Comparison of ENCODE assay signal across 11 mouse cellular contexts in genomic region chr14:98154832-98155422, GRCm38 (mm10). TPM values are rescaled to one million over a fixed set of nuclear protein-coding genes. Genes with fewer than 3 reads are reported as not detected.
DNase-seq lines count a peak whose midpoint lies in the region; ATAC-seq and TF ChIP-seq lines count a peak whose summit lies in the region.
"Had no signal": no experiment of that assay in that cellular context is flagged by ENCODE, and none has a peak within 500 bp of the region (broad histone marks: within the 10 kb centered on the region; RNA-seq: fewer than 3 reads in every experiment).

No protein-coding gene starts in this region.

- no peak overlapping the region for H3K4me3 ChIP-seq in forebrain, embryonic 11.5 days (ENCODE audit: low read depth, low read length)
- no peak overlapping the region for H3K4me3 ChIP-seq in forebrain, embryonic 10.5 days
- H3K4me3 ChIP-seq in forebrain, embryonic 15.5 days = no peak overlapping the region
- no peak overlapping the region for H3K4me3 ChIP-seq in neural tube, embryonic 12.5 days
- H3K4me3 ChIP-seq in stomach, postnatal 0 days (ENCODE audit: low read depth, low read length) = no peak overlapping the region
- H3K4me3 ChIP-seq: limb, embryonic 12.5 days had no signal

- peaks cover 6% of the 10 kb centered on the region for H3K4me1 ChIP-seq in forebrain, embryonic 11.5 days (replicated peaks; ENCODE audit: control insufficient read depth, insufficient read depth, low read length)
- peaks cover 29% of the 10 kb centered on the region for H3K4me1 ChIP-seq in forebrain, embryonic 10.5 days
- H3K4me1 ChIP-seq in forebrain, embryonic 15.5 days = 0 out of 2 replicates have a peak, but pooled peaks cover 6% of the 10 kb centered on the region
- H3K4me1 ChIP-seq in neural tube, embryonic 12.5 days = peaks cover 10% of the 10 kb centered on the region
- no peaks in the 10 kb centered on the region for H3K4me1 ChIP-seq in stomach, postnatal 0 days (replicated peaks; ENCODE audit: control insufficient read depth, insufficient read depth)
- H3K4me1 ChIP-seq: limb, embryonic 12.5 days had no signal

- peak; percentile 63 for ATAC-seq in forebrain, embryonic 11.5 days (replicated peaks; ENCODE audit: low FRiP score)
- ATAC-seq in forebrain, embryonic 15.5 days (replicated peaks) = 0 out of 2 replicates have a peak, but pooled peaks have one; percentile 32
- peak; percentile 84 for ATAC-seq in neural tube, embryonic 12.5 days (ENCODE audit: low FRiP score, low read depth)
- no peak for ATAC-seq in stomach, postnatal 0 days (ENCODE audit: low FRiP score, low TSS enrichment)

- no peak overlapping the region for H3K4me2 ChIP-seq in forebrain, embryonic 11.5 days (ENCODE audit: low read depth, low read length, severe bottlenecking)
- H3K4me2 ChIP-seq in forebrain, embryonic 15.5 days (replicated peaks) = no peak overlapping the region
- H3K4me2 ChIP-seq in neural tube, embryonic 12.5 days (replicated peaks) = peak overlapping the region; percentile 36; the same call in 1 of the 2 replicates
- no peak overlapping the region for H3K4me2 ChIP-seq in stomach, postnatal 0 days (replicated peaks; ENCODE audit: low read depth)
- H3K4me2 ChIP-seq: limb, embryonic 12.5 days had no signal

- no peak overlapping the region for H3K9ac ChIP-seq in forebrain, embryonic 11.5 days (ENCODE audit: low read length)
- no peak overlapping the region for H3K9ac ChIP-seq in forebrain, embryonic 15.5 days (replicated peaks)
- H3K9ac ChIP-seq in neural tube, embryonic 12.5 days = no peak overlapping the region
- H3K9ac ChIP-seq in stomach, postnatal 0 days (ENCODE audit: low read length) = no peak overlapping the region
- H3K9ac ChIP-seq: limb, embryonic 12.5 days had no signal

- H3K27me3 ChIP-seq in forebrain, embryonic 11.5 days (ENCODE audit: control insufficient read depth, insufficient read depth, low read length) = no peaks in the 10 kb centered on the region
- H3K27me3 ChIP-seq in forebrain, embryonic 10.5 days (ENCODE audit: poor library complexity, severe bottlenecking) = no peaks in the 10 kb centered on the region
- no peaks in the 10 kb centered on the region for H3K27me3 ChIP-seq in forebrain, embryonic 15.5 days
- H3K27me3 ChIP-seq in neural tube, embryonic 12.5 days (replicated peaks) = no peaks in the 10 kb centered on the region
- no peaks in the 10 kb centered on the region for H3K27me3 ChIP-seq in stomach, postnatal 0 days (ENCODE audit: control insufficient read depth, insufficient read depth, low read length)
- H3K27me3 ChIP-seq: limb, embryonic 12.5 days had no signal

- no peak for DNase-seq in forebrain, embryonic 11.5 days (ENCODE audit: low spot score)
- no peak for DNase-seq in forebrain, embryonic 10.5 days (ENCODE audit: extremely low spot score, low spot score)
- peak; percentile 57 for DNase-seq in mesoderm, embryonic 11.5 days (ENCODE audit: low read depth, low spot score)
- no peak for DNase-seq in spleen, adult 18-20 months
- no peak for DNase-seq in natural killer cell, adult 2 months (ENCODE audit: low spot score in 2 of 2)
- DNase-seq in stomach, postnatal 0 days (ENCODE audit: low spot score) = no peak
- DNase-seq: cerebellum, adult 9-10 months had no signal

- TF ChIP-seq EP300 in stomach, postnatal 0 days (optimal IDR thresholded peaks at IDR 0.05) = no peak

- no peak overlapping the region for H3K27ac ChIP-seq in forebrain, embryonic 11.5 days (ENCODE audit: low read depth, low read length)
- no peak overlapping the region for H3K27ac ChIP-seq in forebrain, embryonic 10.5 days
- no peak overlapping the region for H3K27ac ChIP-seq in forebrain, embryonic 15.5 days (replicated peaks)
- H3K27ac ChIP-seq in neural tube, embryonic 12.5 days = no peak overlapping the region
- no peak overlapping the region for H3K27ac ChIP-seq in stomach, postnatal 0 days (replicated peaks)
- H3K27ac ChIP-seq: kidney, postnatal 0 days; limb, embryonic 12.5 days had no signal

- no peaks in the 10 kb centered on the region for H3K9me3 ChIP-seq in forebrain, embryonic 11.5 days (ENCODE audit: control insufficient read depth, low read length)
- no peaks in the 10 kb centered on the region for H3K9me3 ChIP-seq in forebrain, embryonic 10.5 days
- H3K9me3 ChIP-seq in forebrain, embryonic 15.5 days = no peaks in the 10 kb centered on the region
- no peaks in the 10 kb centered on the region for H3K9me3 ChIP-seq in neural tube, embryonic 12.5 days
- no peaks in the 10 kb centered on the region for H3K9me3 ChIP-seq in stomach, postnatal 0 days (ENCODE audit: control insufficient read depth, low read length)
- H3K9me3 ChIP-seq: limb, embryonic 12.5 days had no signal

- 35% methylated on average over 7 of the region's 7 CpGs for WGBS in forebrain, embryonic 11.5 days
- WGBS in forebrain, embryonic 10.5 days = 50% methylated on average over 7 of the region's 7 CpGs
- 35% methylated on average over 7 of the region's 7 CpGs for WGBS in forebrain, embryonic 15.5 days
- 17% methylated on average over 7 of the region's 7 CpGs for WGBS in neural tube, embryonic 12.5 days
- WGBS in stomach, postnatal 0 days = 56% methylated on average over 7 of the region's 7 CpGs

- H3K36me3 ChIP-seq in forebrain, embryonic 11.5 days (ENCODE audit: control insufficient read depth, insufficient read depth, low read length) = no peaks in the 10 kb centered on the region
- H3K36me3 ChIP-seq in forebrain, embryonic 10.5 days (replicated peaks) = peaks cover 9% of the 10 kb centered on the region; the same call in 1 of the 2 replicates
- no peaks in the 10 kb centered on the region for H3K36me3 ChIP-seq in forebrain, embryonic 15.5 days
- no peaks in the 10 kb centered on the region for H3K36me3 ChIP-seq in neural tube, embryonic 12.5 days
- H3K36me3 ChIP-seq in stomach, postnatal 0 days (ENCODE audit: control insufficient read depth, insufficient read depth, low read length) = no peaks in the 10 kb centered on the region

- TF ChIP-seq CTCF in stomach, postnatal 0 days (IDR thresholded peaks at IDR 0.05; ENCODE audit: low read depth) = no peak

RNA-seq across cellular contexts. Expression of gene Dach1, which starts 14.6 kb away (rescaled TPM):
- 21.7 and 25.3 TPM in 2 replicates for polyA plus RNA-seq in forebrain, embryonic 11.5 days (2014; fragmentation: Nextera tagmentation; extraction: Ambion mirVana)
- polyA plus RNA-seq in forebrain, embryonic 10.5 days (2016; fragmentation: Nextera tagmentation; extraction: Ambion mirVana) = 14.8 and 15.4 TPM in 2 replicates
- polyA plus RNA-seq in forebrain, embryonic 15.5 days (2015; fragmentation: Nextera tagmentation; extraction: Ambion mirVana) = 7.8 and 8.4 TPM in 2 replicates
- 20.4 and 22.0 TPM in 2 replicates for polyA plus RNA-seq in neural tube, embryonic 12.5 days (2016; fragmentation: Nextera tagmentation; extraction: Ambion mirVana)
- polyA plus RNA-seq in stomach, postnatal 0 days (2015; fragmentation: Nextera tagmentation; extraction: Ambion mirVana) = 2.3 TPM in 2 replicates
